Mouse (Mus musculus) MEL (cell line): ENCODE measurements at regions not wholly inside any gene's neighbourhood (a gene's known extent, or its start where the extent isn't known, plus 50 kb on each side); places are given as distances from the start of the nearest gene placed in this dataset.

Experiments used
- DNase-seq: peaks from one replicate; pipeline ENCODE4 v3.0.0; 2011; ENCODE audit warnings: low read depth, low spot score
- H3K27ac ChIP-seq: 2 replicates; pipeline ENCODE4 v1.5.1; 2012; ENCODE audit warnings: low read depth, mild to moderate bottlenecking, control low read depth, low read length, moderate library complexity; ENCODE audit not compliant: control insufficient read depth
- H3K27me3 ChIP-seq, 2 experiments: fragments of 150-350 bp in 1 of 2; sonication (generic) in 1 of 2; 2 replicates each; pipeline ENCODE4 v1.6.1; 2012; ENCODE audit warnings: low read length in 2 of 2, mild to moderate bottlenecking in 2 of 2, improper control_type of control experiment in 1 of 2, moderate library complexity in 1 of 2; ENCODE audit not compliant: insufficient read depth in 2 of 2, control insufficient read depth in 1 of 2
- H3K36me3 ChIP-seq, 2 experiments: 2 replicates each; pipeline ENCODE4 v1.6.1; 2012 to 2014; ENCODE audit warnings: low read length in 2 of 2, improper control_type of control experiment in 1 of 2, inconsistent platforms in 1 of 2, mild to moderate bottlenecking in 1 of 2; ENCODE audit not compliant: insufficient read depth in 2 of 2, control insufficient read depth in 1 of 2
- H3K4me1 ChIP-seq, 2 experiments: fragments of 150-350 bp in 1 of 2; sonication (generic) in 1 of 2; 2 replicates each; pipeline ENCODE4 v1.6.1; 2012; ENCODE audit warnings: low read length in 2 of 2, improper control_type of control experiment in 1 of 2, mild to moderate bottlenecking in 1 of 2; ENCODE audit not compliant: insufficient read depth in 2 of 2, control insufficient read depth in 1 of 2
- H3K4me3 ChIP-seq, 2 experiments: fragments of 150-350 bp in 1 of 2; sonication (generic) in 1 of 2; 2 replicates each; pipeline ENCODE4 v1.5.1; 2012; ENCODE audit warnings: low read depth in 2 of 2, low read length in 2 of 2, mild to moderate bottlenecking in 2 of 2, moderate library complexity in 2 of 2, control low read depth in 1 of 2, improper control_type of control experiment in 1 of 2; ENCODE audit not compliant: control insufficient read depth in 1 of 2, insufficient read depth in 1 of 2
- H3K79me2 ChIP-seq: 2 replicates; pipeline ENCODE4 v1.6.1; 2012; ENCODE audit warnings: mild to moderate bottlenecking, low read length, moderate library complexity; ENCODE audit not compliant: control insufficient read depth, poor library complexity, insufficient read depth
- H3K9ac ChIP-seq: 2 replicates; pipeline ENCODE4 v1.6.1; 2012; ENCODE audit warnings: low read depth, mild to moderate bottlenecking, control low read depth, low read length, moderate library complexity; ENCODE audit not compliant: control insufficient read depth, poor library complexity, severe bottlenecking
- H3K9me3 ChIP-seq: fragments of 150-350 bp; sonication (generic); replicated peaks from 2 replicates; pipeline ENCODE4 v1.6.1; 2012; ENCODE audit warnings: mild to moderate bottlenecking, low read length, improper control_type of control experiment, moderate library complexity; ENCODE audit not compliant: insufficient read depth
- BHLHE40 ChIP-seq: IDR thresholded peaks from 2 replicates; pipeline ENCODE4 v1.6.1; 2012; ENCODE audit warnings: low read depth, mild to moderate bottlenecking, inconsistent platforms, low read length, improper control_type of control experiment, borderline replicate concordance
- CHD1 ChIP-seq: IDR thresholded peaks from 2 replicates; pipeline ENCODE4 v1.6.1; 2012; ENCODE audit warnings: low read depth, mild to moderate bottlenecking, inconsistent platforms, low read length, improper control_type of control experiment
- CTCF ChIP-seq, 3 experiments: IDR thresholded peaks in 2 of 3; conservative IDR thresholded peaks in 1 of 3; 2 replicates each; pipeline ENCODE4 v1.5.1; 2011 to 2012; ENCODE audit warnings: low read length in 3 of 3, low read depth in 2 of 3, mild to moderate bottlenecking in 2 of 3, improper control_type of control experiment in 1 of 3, inconsistent platforms in 1 of 3, mixed read lengths in 1 of 3, moderate library complexity in 1 of 3; ENCODE audit not compliant: control insufficient read depth in 1 of 3, insufficient read depth in 1 of 3, poor library complexity in 1 of 3, severe bottlenecking in 1 of 3
- E2F4 ChIP-seq: IDR thresholded peaks from 2 replicates; pipeline ENCODE4 v1.6.1; 2011; ENCODE audit warnings: low read depth, low read length, improper control_type of control experiment, borderline replicate concordance
- GABPA ChIP-seq: IDR thresholded peaks from 2 replicates; pipeline ENCODE4 v1.6.1; 2012; ENCODE audit warnings: low read depth, mild to moderate bottlenecking, inconsistent platforms, low read length, improper control_type of control experiment, moderate library complexity
- HCFC1 ChIP-seq: IDR thresholded peaks from 2 replicates; pipeline ENCODE4 v1.6.1; 2012; ENCODE audit warnings: low read depth, mild to moderate bottlenecking, inconsistent platforms, low read length, improper control_type of control experiment, moderate library complexity
- MAX ChIP-seq: IDR thresholded peaks from 2 replicates; pipeline ENCODE4 v1.6.1; 2011; ENCODE audit warnings: low read length, improper control_type of control experiment
- MAZ ChIP-seq: IDR thresholded peaks from 2 replicates; pipeline ENCODE4 v1.6.1; 2012; ENCODE audit warnings: low read depth, mild to moderate bottlenecking, inconsistent platforms, low read length, improper control_type of control experiment
- MEF2A ChIP-seq: IDR thresholded peaks from 2 replicates; pipeline ENCODE4 v1.6.1; 2014; ENCODE audit warnings: low read depth, mild to moderate bottlenecking, inconsistent platforms, low read length, improper control_type of control experiment; ENCODE audit not compliant: poor library complexity, insufficient replicate concordance, severe bottlenecking; ENCODE audit errors: extremely low read depth
- NELFE ChIP-seq: IDR thresholded peaks from 2 replicates; pipeline ENCODE4 v1.6.1; 2011; ENCODE audit warnings: low read depth, low read length, improper control_type of control experiment
- POLR2AphosphoS2 ChIP-seq: IDR thresholded peaks from 2 replicates; pipeline ENCODE4 v1.6.1; 2011; ENCODE audit warnings: low read length, improper control_type of control experiment
- TAL1 ChIP-seq: IDR thresholded peaks from 2 replicates; pipeline ENCODE4 v1.6.1; 2012; ENCODE audit warnings: mild to moderate bottlenecking, inconsistent platforms, low read length, moderate library complexity, mixed read lengths
- TBP ChIP-seq: IDR thresholded peaks from 2 replicates; pipeline ENCODE4 v1.8.0; 2011; ENCODE audit warnings: low read depth, low read length, improper control_type of control experiment
- USF2 ChIP-seq, 2 experiments: IDR thresholded peaks; 2 replicates each; pipeline ENCODE4 v1.6.1; 2011 to 2012; ENCODE audit warnings: improper control_type of control experiment in 2 of 2, low read length in 2 of 2, borderline replicate concordance in 1 of 2, inconsistent platforms in 1 of 2, low read depth in 1 of 2, mild to moderate bottlenecking in 1 of 2; ENCODE audit not compliant: insufficient read depth in 1 of 2
- ZKSCAN1 ChIP-seq: IDR thresholded peaks from 2 replicates; pipeline ENCODE4 v1.6.1; 2012; ENCODE audit warnings: low read depth, mild to moderate bottlenecking, inconsistent platforms, low read length, improper control_type of control experiment, moderate library complexity
- ZMIZ1 ChIP-seq: IDR thresholded peaks from 2 replicates; pipeline ENCODE4 v1.6.1; 2012; ENCODE audit warnings: low read depth, mild to moderate bottlenecking, inconsistent platforms, low read length, improper control_type of control experiment, moderate library complexity
- ZNF384 ChIP-seq: IDR thresholded peaks from 2 replicates; pipeline ENCODE4 v1.6.1; 2012; ENCODE audit warnings: low read depth, mild to moderate bottlenecking, inconsistent platforms, low read length, improper control_type of control experiment

DNA sequence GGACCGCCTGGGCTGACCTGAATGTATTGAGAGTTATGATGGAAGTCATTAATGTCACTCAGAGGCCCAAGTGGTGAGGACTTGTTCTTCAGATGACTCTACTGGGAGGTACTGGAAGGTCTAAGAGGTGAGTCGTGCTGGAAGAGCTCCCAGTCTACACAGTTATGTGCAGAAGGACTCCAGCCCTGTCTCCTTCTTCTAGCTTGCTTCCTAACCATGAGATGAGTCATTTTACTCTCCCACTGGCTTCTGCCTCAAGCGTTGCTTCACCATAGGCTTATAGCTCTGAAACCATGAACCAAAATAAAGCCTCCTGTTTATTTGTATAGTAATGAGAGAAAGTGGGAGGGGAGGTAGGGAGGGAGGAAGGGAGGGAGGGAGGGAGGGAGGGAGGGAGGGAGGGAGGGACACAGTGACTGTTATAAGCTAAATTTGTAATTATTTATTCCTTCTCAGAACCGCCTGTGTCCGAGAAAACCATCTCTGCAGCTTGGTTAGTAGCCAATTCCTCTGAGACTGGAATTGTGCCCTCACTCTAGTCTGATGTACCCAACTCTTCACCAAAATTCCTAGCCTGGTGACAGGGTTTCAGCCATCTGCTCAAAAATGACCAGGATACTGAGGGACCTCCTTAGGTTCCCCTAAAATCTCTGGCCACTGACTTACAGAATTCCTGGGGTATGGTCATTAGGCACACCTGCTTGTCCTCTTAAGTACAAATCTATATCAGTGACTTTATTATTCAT lies 211.6 kb upstream of the Atp2b1 start:
- TF ChIP-seq GABPA = no peak
- TF ChIP-seq CHD1 = no peak
- no peak for TF ChIP-seq TAL1
- TF ChIP-seq ZKSCAN1 = no peak
- TF ChIP-seq CTCF (IDR thresholded peaks at IDR 0.05 in 2 of 3, conservative IDR thresholded peaks at IDR 0.05 in 1 of 3; ENCODE audit: control insufficient read depth in 1 of 3, insufficient read depth in 1 of 3, low read depth in 2 of 3, low read length in 3 of 3, poor library complexity in 1 of 3, severe bottlenecking in 1 of 3) = no peak
- TF ChIP-seq USF2 (IDR thresholded peaks at IDR 0.05; ENCODE audit: borderline replicate concordance in 1 of 2, insufficient read depth in 1 of 2, low read depth in 1 of 2, low read length in 2 of 2) = no peak
- no peak for TF ChIP-seq BHLHE40
- no peak for TF ChIP-seq POLR2AphosphoS2
- TF ChIP-seq NELFE = no peak
- Histone ChIP-seq H3K27me3 (no peaks in the 10 kb centered on the region), H3K4me1 (no peaks in the 10 kb centered on the region), H3K79me2 (no peaks in the 10 kb centered on the region), H3K9ac (no peak overlapping the region), H3K9me3 (no peaks in the 10 kb centered on the region), H3K4me3 (no peak overlapping the region), H3K36me3 (peaks cover 0 to 2% of the 10 kb centered on the region in 2 experiments; a peak in 1 of 4 replicates), H3K27ac (no peak overlapping the region)
- DNase-seq = no peak

GRCm38 (mm10) chr10:98703642-98704293 lies 210.4 kb upstream of the Atp2b1 start:
- TF ChIP-seq TBP (no peak), ZNF384 (peak; percentile 54), MEF2A (no peak)
- Histone ChIP-seq H3K9me3 (no peaks in the 10 kb centered on the region), H3K9ac (no peak overlapping the region), H3K79me2 (no peaks in the 10 kb centered on the region), H3K27ac (no peak overlapping the region), H3K4me1 (no peaks in the 10 kb centered on the region), H3K27me3 (no peaks in the 10 kb centered on the region), H3K36me3 (peaks cover 0 to 2% of the 10 kb centered on the region in 2 experiments; a peak in 1 of 4 replicates), H3K4me3 (no peak overlapping the region)
- DNase-seq = no peak

GRCm38 (mm10) chr10:98704559-98704958 lies 209.6 kb upstream of the Atp2b1 start:
- Histone ChIP-seq H3K27me3 (no peaks in the 10 kb centered on the region), H3K9ac (peak overlapping the region; percentile 66), H3K27ac (no peak overlapping the region), H3K4me3 (peak overlapping the region; percentile 80 to 89), H3K79me2 (no peaks in the 10 kb centered on the region), H3K9me3 (no peaks in the 10 kb centered on the region), H3K36me3 (peaks cover 0 to 2% of the 10 kb centered on the region in 2 experiments; a peak in 1 of 4 replicates), H3K4me1 (no peaks in the 10 kb centered on the region)
- no peak for TF ChIP-seq USF2 (IDR thresholded peaks at IDR 0.05; ENCODE audit: borderline replicate concordance in 1 of 2, insufficient read depth in 1 of 2, low read depth in 1 of 2, low read length in 2 of 2)
- no peak for TF ChIP-seq HCFC1
- no peak for TF ChIP-seq E2F4
- TF ChIP-seq ZMIZ1 = no peak
- TF ChIP-seq TBP = no peak
- TF ChIP-seq MAX = no peak
- TF ChIP-seq ZKSCAN1 = no peak
- TF ChIP-seq MAZ = no peak
- DNase-seq = peak; percentile 41
